Mouse (Mus musculus) limb, embryonic 12.5 days (tissue): ENCODE measurements around the gene Gm8024. TPM values are rescaled to one million over a fixed set of nuclear protein-coding genes. Genes with fewer than 3 reads are reported as not detected.
"Not testable (repeated sequence)": the region's sequence is repeated elsewhere in the genome, so short reads cannot be mapped to it uniquely, and the experiment has no call there.

Experiments used
- ATAC-seq: fragments of 200-750 bp; cut with Nextera tagmentation; 2 replicates; pipeline ENCODE4 v1.8.0; 2017; ENCODE audit warnings: low read depth, moderate TSS enrichment; ENCODE audit not compliant: insufficient number of reproducible peaks, insufficient read depth, low FRiP score, low TSS enrichment
- H3K27ac ChIP-seq: fragments of 300-500 bp; sonication (generic); 2 replicates; pipeline ENCODE4 v1.5.1; 2016; ENCODE audit warnings: mild to moderate bottlenecking, moderate library complexity
- H3K27me3 ChIP-seq: fragments of 300-500 bp; sonication (generic); 2 replicates; pipeline ENCODE4 v1.6.1; 2016; ENCODE audit warnings: mild to moderate bottlenecking, moderate library complexity
- H3K36me3 ChIP-seq: fragments of 300-500 bp; sonication (generic); 2 replicates; pipeline ENCODE4 v1.6.1; 2016; ENCODE audit warnings: mild to moderate bottlenecking, moderate library complexity
- H3K4me1 ChIP-seq: fragments of 300-500 bp; sonication (generic); replicated peaks from 2 replicates; pipeline ENCODE4 v1.6.1; 2016
- H3K4me2 ChIP-seq: fragments of 300-500 bp; sonication (generic); 2 replicates; pipeline ENCODE4 v1.6.1; 2016; ENCODE audit warnings: mild to moderate bottlenecking, moderate library complexity
- H3K4me3 ChIP-seq: fragments of 300-500 bp; sonication (generic); replicated peaks from 2 replicates; pipeline ENCODE4 v1.5.1; 2016; ENCODE audit warnings: mild to moderate bottlenecking
- H3K9ac ChIP-seq: fragments of 300-500 bp; sonication (generic); replicated peaks from 2 replicates; pipeline ENCODE4 v1.6.1; 2016; ENCODE audit warnings: mild to moderate bottlenecking, moderate library complexity
- H3K9me3 ChIP-seq: fragments of 300-500 bp; sonication (generic); 2 replicates; pipeline ENCODE4 v1.6.1; 2016; ENCODE audit warnings: mild to moderate bottlenecking, moderate library complexity
- WGBS: fragments of 180-500 bp; shearing (Covaris S2); methylation state at CpG from one replicate; pipeline ENCODE4 v1.1.7; 2016; 5-methylcytosine and 5-hydroxymethylcytosine counted together
- polyA plus RNA-seq: library from polyadenylated mRNA; unstranded; fragments of >200 nt; fragmentation: Nextera tagmentation; extraction: Ambion mirVana; gene quantifications from 2 replicates; pipeline ENCODE4 v1.2.1, GENCODE M21; 2016

Gene Gm8024
- polyA plus RNA-seq: not detected in 2 replicates

GRCm38 (mm10) chr14:42524182-42524581, at the start of gene Gm8024:
TSS of gene Gm8024 (minus strand) at chr14:42524282.
- not testable (repeated sequence) for H3K4me2 ChIP-seq, H3K27ac ChIP-seq, H3K4me1 ChIP-seq, H3K27me3 ChIP-seq, H3K36me3 ChIP-seq, H3K9me3 ChIP-seq, H3K9ac ChIP-seq, ATAC-seq, H3K4me3 ChIP-seq
- WGBS: 100% methylated on average over 1 of the region's 3 CpGs

- not testable (repeated sequence) for H3K9ac ChIP-seq, H3K4me2 ChIP-seq, H3K9me3 ChIP-seq, H3K36me3 ChIP-seq, ATAC-seq, H3K4me3 ChIP-seq, H3K27me3 ChIP-seq, H3K4me1 ChIP-seq, H3K27ac ChIP-seq
- WGBS: 4% methylated on average over 24 of the region's 31 CpGs
Measured at GRCm38 (mm10) chr14:42543170-42543701, 19.2 kb upstream of the Gm8024 start.

- 12% methylated on average over 22 of the region's 29 CpGs for WGBS
- ATAC-seq, H3K36me3 ChIP-seq, H3K27ac ChIP-seq, H3K9ac ChIP-seq, H3K4me3 ChIP-seq, H3K9me3 ChIP-seq, H3K4me2 ChIP-seq, H3K27me3 ChIP-seq, H3K4me1 ChIP-seq: not testable (repeated sequence)
Measured at GRCm38 (mm10) chr14:42542316-42543169, 18.5 kb upstream of the Gm8024 start.

GRCm38 (mm10) chr14:42502249-42502648, 21.8 kb downstream of the Gm8024 start, which contains the start of gene Gm8020:
TSS of gene Gm8020 (minus strand) at chr14:42502349.
- H3K4me3 ChIP-seq, ATAC-seq, H3K4me1 ChIP-seq, H3K9me3 ChIP-seq, H3K36me3 ChIP-seq, H3K4me2 ChIP-seq, H3K9ac ChIP-seq, H3K27ac ChIP-seq, H3K27me3 ChIP-seq: not testable (repeated sequence)
- WGBS: 69% methylated on average over 2 of the region's 3 CpGs

Other genes with a start within 250 kb of the Gm8024 start
- not detected in 2 replicates for gene Gm9611, start 226.9 kb downstream of the Gm8024 start, polyA plus RNA-seq
- gene Gm7995, start 214.1 kb downstream of the Gm8024 start, polyA plus RNA-seq: not detected in 2 replicates
- gene Gm8005, start 84.6 kb downstream of the Gm8024 start, polyA plus RNA-seq: not detected in 2 replicates
- gene Gm8011, start 60.4 kb downstream of the Gm8024 start, polyA plus RNA-seq: not detected in 2 replicates
- not detected in 2 replicates for gene Gm8020, start 21.9 kb downstream of the Gm8024 start, polyA plus RNA-seq
- not detected in 2 replicates for gene Gm17124, start 75.6 kb upstream of the Gm8024 start, polyA plus RNA-seq
- not detected in 2 replicates for gene Gm3633, start 117.6 kb upstream of the Gm8024 start, polyA plus RNA-seq
- not detected in 2 replicates for gene Gm10378, start 131.7 kb upstream of the Gm8024 start, polyA plus RNA-seq
- gene Gm3015, start 244.5 kb upstream of the Gm8024 start, polyA plus RNA-seq: not detected in 2 replicates